Mouse (Mus musculus) activated CD4-positive, CD25-positive, alpha-beta regulatory T cell, adult 4 months (primary cell): ENCODE data around the gene Capn11. TPM values are rescaled to one million over a fixed set of nuclear protein-coding genes. Genes with fewer than 3 reads are reported as not detected.
"Not testable (repeated sequence)": the region's sequence is repeated elsewhere in the genome, so short reads cannot be mapped to it uniquely, and the experiment has no call there.

Experiments used
- ATAC-seq: one replicate; pipeline ENCODE4 v1.8.0; 2017
- polyA plus RNA-seq, 2 experiments: library from polyadenylated mRNA; unstranded; fragments of 100-300 nt; shearing (Covaris generic); gene quantifications; one replicate each; pipeline ENCODE4 v1.2.1; 2017

The Capn11 gene
- polyA plus RNA-seq, 2 experiments from 2014 or later: 0.33 TPM; not detected in 1

DNA sequence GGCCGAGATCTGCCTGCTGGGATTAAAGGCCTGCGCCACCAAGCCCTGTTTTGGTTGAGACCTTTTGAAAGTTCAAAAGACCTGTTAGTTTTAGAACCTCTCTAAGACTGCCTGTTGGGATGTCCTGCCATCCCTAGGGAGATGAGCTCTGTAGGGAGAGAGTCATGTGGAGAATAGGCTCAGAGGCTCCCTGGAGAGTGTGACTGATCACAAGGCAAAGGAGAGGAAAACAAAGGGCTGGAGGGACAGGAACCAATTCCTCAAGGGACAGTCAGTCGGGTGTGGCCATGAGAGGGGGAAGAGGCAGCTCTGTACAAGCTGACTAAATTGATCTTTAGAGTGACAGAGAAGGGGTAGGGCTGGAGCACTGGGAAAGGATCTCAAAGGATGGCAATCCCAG lies 31.0 kb downstream of the Capn11 start:
- ATAC-seq: no peak

- peak; percentile 91 for ATAC-seq
Observed at GRCm38 (mm10) chr17:45626577-45627134, 32.5 kb downstream of the Capn11 start.

DNA sequence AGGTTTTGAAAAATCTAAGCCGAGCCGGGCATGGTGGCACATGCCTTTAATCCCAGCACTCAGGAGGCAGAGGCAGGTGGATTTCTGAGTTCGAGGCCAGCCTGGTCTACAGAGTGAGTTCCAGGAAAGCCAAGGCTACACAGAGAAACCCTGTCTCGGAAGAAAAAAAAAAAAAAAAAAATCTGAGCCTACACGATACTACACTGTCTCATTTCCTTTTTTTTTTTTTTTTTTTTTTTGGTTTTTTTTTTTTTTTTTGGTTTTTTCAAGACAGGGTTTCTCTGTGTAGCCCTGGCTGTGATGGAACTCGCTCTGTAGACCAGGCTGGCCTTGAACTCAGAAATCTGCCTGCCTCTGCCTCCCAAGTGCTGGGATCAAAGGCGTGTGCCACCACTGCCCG lies 35.7 kb downstream of the Capn11 start:
- not testable (repeated sequence) for ATAC-seq

GRCm38 (mm10) chr17:45619386-45620256 lies 39.5 kb downstream of the Capn11 start:
- peak; percentile 60 for ATAC-seq

DNA sequence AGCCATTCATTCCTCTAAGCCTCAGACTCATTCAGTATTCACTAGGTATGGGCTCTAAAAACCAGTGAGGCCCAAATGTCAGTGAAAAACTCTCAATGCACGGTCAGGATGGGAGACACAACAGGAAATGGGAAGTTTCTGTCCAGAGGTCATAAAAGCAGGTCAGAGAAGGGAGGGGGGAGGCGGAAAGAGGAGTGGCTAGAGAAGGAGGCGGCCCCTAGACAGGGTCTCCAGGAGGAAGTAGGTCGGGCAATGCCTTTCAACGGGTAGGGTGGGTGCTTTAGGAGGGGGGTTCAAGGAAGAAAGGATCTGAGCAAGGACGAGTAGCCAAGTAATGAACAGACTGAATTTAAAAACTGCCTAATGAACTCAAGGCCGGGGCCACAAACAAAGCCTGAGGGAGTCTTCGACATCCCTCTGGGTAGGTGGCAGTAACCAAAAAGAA lies 40.2 kb downstream of the Capn11 start:
- ATAC-seq: peak; percentile 8

DNA sequence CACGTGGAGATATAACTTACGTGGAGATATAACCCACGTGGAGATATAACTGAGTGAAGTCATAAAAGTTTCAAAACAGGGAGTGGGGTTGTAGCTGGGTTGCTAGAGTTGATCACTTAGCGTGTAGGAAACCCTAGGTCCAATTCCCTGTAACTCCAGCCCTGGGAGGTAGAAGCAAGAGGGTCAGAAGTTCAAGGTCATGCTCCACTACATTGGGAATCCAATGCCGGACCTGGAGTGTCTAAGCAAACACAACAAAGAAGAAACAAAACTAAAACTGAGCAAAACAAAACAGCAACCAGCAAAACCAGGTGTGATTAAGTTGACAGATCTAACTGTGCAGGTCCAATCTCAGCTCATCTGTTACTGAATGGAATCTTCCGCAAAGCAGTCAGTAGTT lies 41.5 kb downstream of the Capn11 start:
- no peak for ATAC-seq

DNA sequence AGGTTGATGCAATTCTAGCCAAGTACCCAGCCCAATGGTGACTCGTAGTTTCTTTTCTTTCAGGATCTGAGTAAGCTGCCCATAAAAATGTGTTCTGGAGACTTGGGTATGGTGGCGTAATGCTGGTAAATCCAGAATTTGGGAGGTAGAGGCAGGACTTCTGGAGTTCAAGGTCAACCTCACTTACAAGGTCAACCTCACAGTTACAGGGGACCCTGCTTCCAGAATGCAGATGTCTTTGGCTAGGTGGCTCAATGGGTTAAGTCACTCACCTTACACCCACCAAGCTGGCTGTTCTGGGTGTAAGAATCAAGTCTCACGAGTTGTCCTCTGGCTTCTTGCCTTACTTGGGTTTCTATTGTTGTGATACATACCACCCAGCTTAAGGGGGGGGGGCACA lies 42.4 kb downstream of the Capn11 start:
- no peak for ATAC-seq

- no peak for ATAC-seq
Observed at GRCm38 (mm10) chr17:45616046-45616650, 43.0 kb downstream of the Capn11 start.

DNA sequence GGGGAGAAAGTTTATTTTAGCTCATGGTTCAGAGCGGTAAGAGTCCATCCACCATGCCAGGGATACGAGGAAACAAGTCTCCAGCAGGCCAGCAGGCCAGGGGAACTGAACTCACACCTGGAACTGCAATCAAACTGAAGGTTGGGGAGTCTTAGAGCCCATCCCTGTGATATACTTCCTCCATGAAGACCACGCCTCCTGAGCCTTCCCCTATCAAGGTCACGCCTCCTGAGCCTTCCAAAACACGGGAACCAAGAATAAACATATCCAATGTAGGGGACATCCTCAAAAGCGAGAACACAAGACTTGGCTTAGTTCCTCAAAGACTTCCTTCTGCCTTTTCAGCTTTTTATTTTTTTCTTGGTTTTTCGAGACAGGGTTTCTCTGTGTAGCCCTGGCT lies 46.2 kb downstream of the Capn11 start:
- ATAC-seq: no peak

- ATAC-seq: no peak
Observed at GRCm38 (mm10) chr17:45612008-45612407, 47.1 kb downstream of the Capn11 start.

GRCm38 (mm10) chr17:45610144-45610866 lies 48.8 kb downstream of the Capn11 start:
- ATAC-seq: no peak

- no peak for ATAC-seq
Observed at GRCm38 (mm10) chr17:45608396-45608795, 50.7 kb downstream of the Capn11 start.

- ATAC-seq: no peak
Observed at GRCm38 (mm10) chr17:45606992-45607879, 51.9 kb downstream of the Capn11 start.

DNA sequence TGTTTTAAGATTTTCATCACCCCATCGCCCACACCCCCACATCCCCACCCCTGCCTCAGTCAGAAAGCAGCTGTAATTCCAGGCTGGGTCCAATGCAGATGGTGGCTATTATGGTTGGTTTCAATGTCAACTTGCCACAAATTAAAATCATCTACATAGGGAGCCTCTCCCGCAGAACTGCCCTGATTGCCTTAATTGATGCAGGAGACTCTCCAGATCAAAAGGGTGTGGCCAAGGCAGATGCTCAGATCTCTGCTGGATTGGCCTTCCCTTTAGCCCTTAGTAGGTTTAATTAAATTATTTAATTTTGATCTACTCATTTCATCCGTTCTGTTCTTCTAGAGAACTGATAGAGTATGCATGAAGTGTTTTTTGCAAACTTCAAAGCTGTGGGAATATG lies 56.1 kb downstream of the Capn11 start:
- ATAC-seq: no peak

DNA sequence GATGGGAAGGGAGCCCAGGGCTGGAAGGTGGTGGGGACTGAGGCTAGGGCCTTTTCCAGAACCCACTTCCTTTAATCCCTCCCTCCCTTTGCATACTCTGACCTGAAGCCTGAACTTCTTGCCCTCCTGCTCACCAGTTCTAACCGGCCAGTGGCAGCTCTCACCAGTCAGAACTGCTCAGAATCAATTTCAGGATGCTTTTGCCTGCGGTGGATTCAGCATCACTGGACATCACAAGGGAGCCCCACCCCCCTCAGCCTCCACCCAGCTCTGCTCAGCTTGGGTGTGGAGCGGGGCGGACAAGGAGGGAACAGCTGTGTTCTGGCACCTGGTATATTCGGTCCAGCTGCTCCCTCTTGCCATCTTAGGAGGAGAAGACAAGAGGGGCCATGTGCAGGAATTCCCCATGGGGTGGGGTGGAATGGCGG lies 57.2 kb downstream of the Capn11 start, which contains the start of gene Mymx:
Gene Mymx (minus strand): TSS at position 226 of the 428 bp plus-strand sequence.
- ATAC-seq: no peak

DNA sequence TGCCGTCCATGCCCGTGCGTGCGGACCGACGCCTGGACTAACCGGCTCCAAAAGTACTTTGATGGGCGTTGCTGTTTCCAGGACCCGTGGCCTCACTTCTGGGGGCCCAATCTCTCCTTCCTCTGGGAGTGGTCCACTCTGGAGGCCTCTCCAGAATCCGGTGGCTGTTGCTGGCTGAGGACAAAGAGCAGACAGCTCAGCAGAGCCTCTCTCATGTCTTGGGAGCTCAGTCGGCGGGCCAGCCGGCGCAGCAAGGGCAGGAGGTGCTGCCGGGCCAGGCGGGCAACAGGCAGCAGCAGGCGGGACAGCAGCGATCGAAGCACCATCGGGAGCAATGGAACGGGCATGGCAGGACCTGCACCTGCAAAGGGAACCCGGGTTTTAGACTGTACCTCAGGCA lies 57.8 kb downstream of the Capn11 start:
- no peak for ATAC-seq

DNA sequence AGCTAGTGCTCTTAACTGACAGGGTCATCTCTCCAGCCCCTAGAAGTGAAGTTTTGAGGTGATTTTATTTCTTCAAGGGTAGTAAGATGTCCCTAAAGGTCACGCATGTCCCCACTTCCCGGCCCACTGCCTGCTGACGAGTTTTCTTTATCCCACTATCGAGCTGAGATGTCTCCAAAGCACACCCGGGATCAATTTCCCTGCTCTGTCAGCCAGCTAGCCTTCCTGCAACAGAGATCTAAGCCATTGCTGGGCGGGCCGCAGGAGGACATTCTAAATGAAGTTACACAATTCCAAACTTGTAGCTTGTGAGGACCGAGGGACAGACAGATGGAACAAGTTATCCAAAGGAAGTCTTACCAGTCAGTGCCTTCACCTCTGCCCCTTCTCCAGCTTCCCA lies 58.9 kb downstream of the Capn11 start:
- ATAC-seq: no peak

- ATAC-seq: no peak
Observed at GRCm38 (mm10) chr17:45599446-45600242, 59.5 kb downstream of the Capn11 start, which contains the start of gene Slc29a1. Gene Slc29a1, minus strand, starts transcription at chr17:45599606.

DNA sequence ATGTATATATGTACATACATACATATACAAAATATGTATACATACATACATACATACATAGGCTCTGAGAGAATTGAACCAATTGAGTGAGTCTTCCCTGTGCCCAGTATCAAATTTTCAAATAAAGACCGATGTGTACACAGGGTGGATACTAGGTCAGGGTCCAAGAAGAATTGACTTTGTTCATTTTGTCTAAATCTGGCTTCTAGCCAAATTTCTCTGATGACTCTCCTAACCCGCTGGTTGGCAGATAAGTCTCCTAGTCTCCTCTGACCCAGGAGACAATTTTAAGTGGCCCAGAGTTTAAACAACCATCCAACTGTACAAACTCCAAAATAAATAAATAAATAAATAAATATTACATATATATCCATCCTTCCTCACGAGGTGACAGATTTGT lies 60.2 kb downstream of the Capn11 start:
- no peak for ATAC-seq

DNA sequence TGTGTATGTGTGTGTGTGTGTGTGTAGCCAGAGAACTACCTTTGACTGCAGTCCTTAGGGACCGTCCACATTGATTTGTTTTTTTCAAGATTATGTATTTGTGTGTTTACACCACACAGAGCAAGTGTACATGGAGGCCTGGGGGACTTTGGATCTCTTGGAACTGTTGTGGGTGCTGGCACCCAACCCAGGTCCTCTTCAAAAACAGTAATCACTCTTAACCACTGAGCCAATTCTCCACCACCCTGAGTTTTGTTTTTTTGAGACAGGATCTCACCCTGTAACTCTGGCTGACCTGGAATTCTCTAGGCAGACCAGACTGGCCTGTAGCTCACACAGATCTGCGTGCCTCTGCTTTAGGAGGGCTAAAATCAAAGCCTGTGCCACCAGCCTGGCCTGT lies 60.7 kb downstream of the Capn11 start:
- ATAC-seq: no peak

DNA sequence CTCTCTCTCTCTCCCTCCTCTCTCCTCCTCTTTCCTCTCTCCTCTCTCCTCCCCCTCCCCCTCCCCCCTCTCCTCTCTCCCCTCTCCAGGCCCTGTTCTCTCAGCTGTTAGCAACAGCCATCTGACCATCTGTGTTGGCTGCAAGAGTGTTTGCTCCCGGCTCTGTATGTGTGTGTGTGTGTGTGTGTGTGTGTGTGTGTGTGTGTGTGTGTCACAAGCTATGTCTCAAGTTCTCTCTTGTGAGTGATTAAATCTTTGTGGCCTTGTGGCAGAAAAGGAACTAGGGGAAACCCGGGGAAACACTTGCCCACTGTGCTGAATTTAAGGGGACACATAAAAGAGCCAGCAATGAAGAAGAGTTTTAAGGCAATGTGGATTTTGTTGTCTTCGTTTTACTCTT lies 61.3 kb downstream of the Capn11 start:
- ATAC-seq: no peak
